Mouse (Mus musculus) MEL (cell line): Measurements from ENCODE around the gene Sema3c.

Source experiments
- CHD1 ChIP-seq: IDR thresholded peaks from 2 replicates; pipeline ENCODE4 v1.6.1; 2012; ENCODE audit warnings: low read depth, mild to moderate bottlenecking, inconsistent platforms, low read length, improper control_type of control experiment
- CTCF ChIP-seq, 3 experiments: IDR thresholded peaks in 2 of 3; conservative IDR thresholded peaks in 1 of 3; 2 replicates each; pipeline ENCODE4 v1.5.1; 2011 to 2012; ENCODE audit warnings: low read length in 3 of 3, low read depth in 2 of 3, mild to moderate bottlenecking in 2 of 3, improper control_type of control experiment in 1 of 3, inconsistent platforms in 1 of 3, mixed read lengths in 1 of 3, moderate library complexity in 1 of 3; ENCODE audit not compliant: control insufficient read depth in 1 of 3, insufficient read depth in 1 of 3, poor library complexity in 1 of 3, severe bottlenecking in 1 of 3
- EP300 ChIP-seq, 2 experiments: IDR thresholded peaks; 2 replicates each; pipeline ENCODE4 v1.6.1; 2011; ENCODE audit warnings: improper control_type of control experiment in 2 of 2, low read length in 2 of 2, low read depth in 1 of 2, mild to moderate bottlenecking in 1 of 2
- HCFC1 ChIP-seq: IDR thresholded peaks from 2 replicates; pipeline ENCODE4 v1.6.1; 2012; ENCODE audit warnings: low read depth, mild to moderate bottlenecking, inconsistent platforms, low read length, improper control_type of control experiment, moderate library complexity
- KAT2A ChIP-seq: conservative IDR thresholded peaks from 2 replicates; pipeline ENCODE4 v1.6.1; 2012; ENCODE audit warnings: low read depth, low read length, improper control_type of control experiment, inconsistent platforms
- MAX ChIP-seq: IDR thresholded peaks from 2 replicates; pipeline ENCODE4 v1.6.1; 2011; ENCODE audit warnings: low read length, improper control_type of control experiment
- NELFE ChIP-seq: IDR thresholded peaks from 2 replicates; pipeline ENCODE4 v1.6.1; 2011; ENCODE audit warnings: low read depth, low read length, improper control_type of control experiment
- NRF1 ChIP-seq: IDR thresholded peaks from 2 replicates; pipeline ENCODE4 v1.6.1; 2014; ENCODE audit warnings: low read depth, mild to moderate bottlenecking, inconsistent platforms, low read length, improper control_type of control experiment, moderate library complexity; ENCODE audit not compliant: poor library complexity, insufficient read depth, severe bottlenecking
- POLR2A ChIP-seq, 2 experiments: IDR thresholded peaks; 2 replicates each; pipeline ENCODE4 v1.6.1; 2011 to 2012; ENCODE audit warnings: low read length in 2 of 2, mild to moderate bottlenecking in 2 of 2, control low read depth in 1 of 2, improper control_type of control experiment in 1 of 2, low read depth in 1 of 2, moderate library complexity in 1 of 2; ENCODE audit not compliant: control insufficient read depth in 1 of 2, insufficient read depth in 1 of 2, poor library complexity in 1 of 2
- SIN3A ChIP-seq: IDR thresholded peaks from 2 replicates; pipeline ENCODE4 v1.6.1; 2012; ENCODE audit warnings: low read length, improper control_type of control experiment, inconsistent platforms
- TAL1 ChIP-seq: IDR thresholded peaks from 2 replicates; pipeline ENCODE4 v1.6.1; 2012; ENCODE audit warnings: mild to moderate bottlenecking, inconsistent platforms, low read length, moderate library complexity, mixed read lengths
- TCF12 ChIP-seq: IDR thresholded peaks from 2 replicates; pipeline ENCODE4 v1.6.1; 2014; ENCODE audit warnings: low read depth, mild to moderate bottlenecking, inconsistent platforms, low read length, improper control_type of control experiment, moderate library complexity
- UBTF ChIP-seq: IDR thresholded peaks from 2 replicates; pipeline ENCODE4 v1.6.1; 2012; ENCODE audit warnings: low read depth, mild to moderate bottlenecking, inconsistent platforms, low read length, improper control_type of control experiment, moderate library complexity, borderline replicate concordance; ENCODE audit not compliant: insufficient read depth
- USF1 ChIP-seq: IDR thresholded peaks from 2 replicates; pipeline ENCODE4 v1.6.1; 2014; ENCODE audit warnings: low read depth, mild to moderate bottlenecking, inconsistent platforms, low read length, improper control_type of control experiment, moderate library complexity

- no peak for TF ChIP-seq NRF1
- TF ChIP-seq USF1: no peak
- no peak for TF ChIP-seq CTCF (IDR thresholded peaks at IDR 0.05 in 2 of 3, conservative IDR thresholded peaks at IDR 0.05 in 1 of 3; ENCODE audit: control insufficient read depth in 1 of 3, insufficient read depth in 1 of 3, low read depth in 2 of 3, low read length in 3 of 3, poor library complexity in 1 of 3, severe bottlenecking in 1 of 3)
- no peak for TF ChIP-seq KAT2A
- no peak for TF ChIP-seq HCFC1
- no peak for TF ChIP-seq TCF12
- no peak for TF ChIP-seq SIN3A
- no peak for TF ChIP-seq EP300 (IDR thresholded peaks at IDR 0.05; ENCODE audit: low read depth in 1 of 2, low read length in 2 of 2)
- no peak for TF ChIP-seq POLR2A (IDR thresholded peaks at IDR 0.05; ENCODE audit: control insufficient read depth in 1 of 2, insufficient read depth in 1 of 2, low read depth in 1 of 2, low read length in 2 of 2, poor library complexity in 1 of 2)
- no peak for TF ChIP-seq UBTF
- TF ChIP-seq TAL1: no peak
- no peak for TF ChIP-seq MAX
- TF ChIP-seq NELFE: no peak
- TF ChIP-seq CHD1: no peak
Observed at GRCm38 (mm10) chr5:17689121-17689520, 115.0 kb downstream of the Sema3c start.
